In genomic region chr19:37697651-37698272, GRCm38 (mm10) we compare ENCODE assay signal across 8 mouse cellular contexts. TPM values are rescaled to one million over a fixed set of nuclear protein-coding genes. Genes with fewer than 3 reads are reported as not detected.
DNase-seq lines count a peak whose midpoint lies in the region; ATAC-seq and TF ChIP-seq lines count a peak whose summit lies in the region.

Gene Cyp26a1, plus strand, starts transcription at chr19:37697798.

- TF ChIP-seq CTCF in spleen, adult 2 months (IDR thresholded peaks at IDR 0.05; ENCODE audit: extremely low read depth, insufficient read depth, insufficient read length, insufficient replicate concordance) = no peak

- H3K9me3 ChIP-seq in hindbrain, embryonic 12.5 days (replicated peaks) = no peaks in the 10 kb centered on the region
- H3K9me3 ChIP-seq in liver, embryonic 16.5 days (replicated peaks; ENCODE audit: control insufficient read depth, low read length) = no peaks in the 10 kb centered on the region

- peak within 1 kb of the TSS; percentile 35; the same call in 1 of the 2 replicates for H3K9ac ChIP-seq in hindbrain, embryonic 12.5 days
- no peak within 1 kb of the TSS for H3K9ac ChIP-seq in liver, embryonic 16.5 days (ENCODE audit: low read depth, low read length)

- H3K4me1 ChIP-seq in spleen, adult 2 months (ENCODE audit: control insufficient read depth, insufficient read depth, insufficient read length) = peaks cover 14% of the 10 kb centered on the region
- H3K4me1 ChIP-seq in hindbrain, embryonic 12.5 days = peaks cover 33% of the 10 kb centered on the region
- peaks cover 10% of the 10 kb centered on the region for H3K4me1 ChIP-seq in liver, embryonic 16.5 days (ENCODE audit: control insufficient read depth, low read depth, low read length)

- H3K27ac ChIP-seq in spleen, adult 2 months (ENCODE audit: insufficient read depth, low read length) = no peak within 1 kb of the TSS
- no peak within 1 kb of the TSS for H3K27ac ChIP-seq in hindbrain, embryonic 12.5 days
- no peak within 1 kb of the TSS for H3K27ac ChIP-seq in liver, embryonic 16.5 days (ENCODE audit: low read length)

- no peak for DNase-seq in spleen, adult 2 months (ENCODE audit: low read depth in 1 of 2, low spot score in 2 of 2)
- DNase-seq in spleen, postnatal 10 days (ENCODE audit: low spot score in 2 of 2) = no peak
- DNase-seq in urinary bladder, postnatal 10 days (ENCODE audit: low spot score) = no peak
- no peak for DNase-seq in layer of hippocampus, postnatal 25 days (ENCODE audit: extremely low spot score in 1 of 2, low spot score in 1 of 2)
- DNase-seq in frontal cortex, postnatal 14 days (ENCODE audit: low spot score in 2 of 2) = no peak
- DNase-seq in spleen, adult 18-20 months = no peak

- peak within 1 kb of the TSS; percentile 50 for H3K4me2 ChIP-seq in hindbrain, embryonic 12.5 days (replicated peaks)
- peak within 1 kb of the TSS; percentile 59 for H3K4me2 ChIP-seq in liver, embryonic 16.5 days (ENCODE audit: low read depth, low read length)

- H3K36me3 ChIP-seq in spleen, adult 2 months (ENCODE audit: control insufficient read depth, insufficient read depth, low read length) = no peaks in the 10 kb centered on the region
- no peaks in the 10 kb centered on the region for H3K36me3 ChIP-seq in hindbrain, embryonic 12.5 days
- H3K36me3 ChIP-seq in liver, embryonic 16.5 days (ENCODE audit: control insufficient read depth, insufficient read depth) = no peaks in the 10 kb centered on the region

- no peak for TF ChIP-seq POLR2A in spleen, adult 2 months (IDR thresholded peaks at IDR 0.05; ENCODE audit: low read depth, low read length)

- WGBS in spleen, adult 2 months = under 1% methylated on average over 51 of the region's 51 CpGs
- WGBS in hindbrain, embryonic 12.5 days = under 1% methylated on average over 51 of the region's 51 CpGs
- under 1% methylated on average over 51 of the region's 51 CpGs for WGBS in liver, embryonic 16.5 days (ENCODE audit: insufficient replicate concordance)

- ATAC-seq in hindbrain, embryonic 12.5 days (ENCODE audit: low FRiP score) = peak; percentile 29; the same call in 1 of the 2 replicates
- no peak for ATAC-seq in liver, embryonic 16.5 days (ENCODE audit: low read depth)

- H3K4me3 ChIP-seq in spleen, adult 2 months (ENCODE audit: extremely low read depth, insufficient read depth, insufficient read length) = peak within 1 kb of the TSS; percentile 7; the same call in 1 of the 2 replicates
- peak within 1 kb of the TSS; percentile 28 for H3K4me3 ChIP-seq in hindbrain, embryonic 12.5 days
- peak within 1 kb of the TSS; percentile 32 for H3K4me3 ChIP-seq in liver, embryonic 16.5 days (ENCODE audit: low read depth, low read length)

- peaks cover 41% of the 10 kb centered on the region for H3K27me3 ChIP-seq in spleen, adult 2 months (ENCODE audit: control insufficient read depth, insufficient read depth, low read length)
- H3K27me3 ChIP-seq in hindbrain, embryonic 12.5 days = peaks cover 98% of the 10 kb centered on the region
- peaks cover 92% of the 10 kb centered on the region for H3K27me3 ChIP-seq in liver, embryonic 16.5 days (ENCODE audit: control insufficient read depth, insufficient read depth, low read depth, low read length)

RNA-seq across cellular contexts. Expression of gene Cyp26a1, which starts in this region (rescaled TPM):
- polyA plus RNA-seq in spleen, adult 2 months (2012; rRNA removed) = 0.07 and 0.29 TPM in 2 replicates
- polyA plus RNA-seq in hindbrain, embryonic 12.5 days (2016; fragmentation: Nextera tagmentation; extraction: Ambion mirVana) = 7.9 and 14.2 TPM in 2 replicates
- not detected in 2 replicates for polyA plus RNA-seq in liver, embryonic 16.5 days (2015; fragmentation: Nextera tagmentation; extraction: Ambion mirVana)
- total RNA-seq in layer of hippocampus, postnatal 25 days (2021) = under 1 TPM; 0.26 to 0.86 TPM
